Mouse (Mus musculus): ENCODE measurements around the gene Ccdc73.

GRCm38 (mm10) chr2:105037956-105038569 is 170.5 kb downstream of the Ccdc73 start:
- TF ChIP-seq POLR2A (IDR thresholded peaks at IDR 0.05; ENCODE audit: insufficient read depth, low read depth, low read length), result no peak
- TF ChIP-seq CTCF (IDR thresholded peaks at IDR 0.05; ENCODE audit: insufficient read depth, low read depth, low read length), result no peak
